Mouse (Mus musculus) ES-E14 (cell line): ENCODE data around the gene BC051665.

ENCODE experiments used
- CHD2 ChIP-seq: IDR thresholded peaks from 2 replicates; pipeline ENCODE4 v1.6.1; 2014; ENCODE audit warnings: mild to moderate bottlenecking, low read depth, low read length, inconsistent platforms
- HCFC1 ChIP-seq: IDR thresholded peaks from 2 replicates; pipeline ENCODE4 v1.6.1; 2012; ENCODE audit warnings: low read length, inconsistent platforms, borderline replicate concordance; ENCODE audit not compliant: insufficient read depth
- MAFK ChIP-seq: IDR thresholded peaks from 2 replicates; pipeline ENCODE4 v1.6.1; 2014; ENCODE audit warnings: mild to moderate bottlenecking, low read depth, low read length, inconsistent platforms; ENCODE audit not compliant: insufficient read depth
- ZC3H11A ChIP-seq: IDR thresholded peaks from 2 replicates; pipeline ENCODE4 v1.6.1; 2012; ENCODE audit warnings: low read depth, mild to moderate bottlenecking, inconsistent platforms, low read length, borderline replicate concordance
- ZNF384 ChIP-seq: IDR thresholded peaks from 2 replicates; pipeline ENCODE4 v1.6.1; 2012; ENCODE audit warnings: low read depth, low read length, inconsistent platforms

GRCm38 (mm10) chr13:60753216-60753615 lies 32.9 kb downstream of the BC051665 start:
- TF ChIP-seq MAFK (no peak), CHD2 (no peak), ZNF384 (no peak), HCFC1 (no peak), ZC3H11A (no peak)
